Mouse (Mus musculus) embryonic facial prominence, embryonic 11.5 days (tissue): ENCODE data around the gene Lrpap1. TPM values are rescaled to one million over a fixed set of nuclear protein-coding genes. Genes with fewer than 3 reads are reported as not detected.

Experiments
- ATAC-seq: fragments of 200-750 bp; cut with Nextera tagmentation; replicated peaks from 2 replicates; pipeline ENCODE4 v1.8.0; 2017; ENCODE audit warnings: low read depth; ENCODE audit not compliant: insufficient number of reproducible peaks, low FRiP score, low TSS enrichment
- DNase-seq: peaks from one replicate; pipeline ENCODE4 v3.0.0-alpha.2; 2015; ENCODE audit warnings: low spot score
- H3K27ac ChIP-seq: fragments of 300-500 bp; sonication (generic); replicated peaks from 2 replicates; pipeline ENCODE4 v1.5.1; 2014; ENCODE audit warnings: mild to moderate bottlenecking, low read depth, low read length, control low read depth
- H3K27me3 ChIP-seq: fragments of 300-500 bp; sonication (generic); 2 replicates; pipeline ENCODE4 v1.6.1; 2014; ENCODE audit warnings: mild to moderate bottlenecking, low read length, moderate library complexity, mixed read lengths; ENCODE audit not compliant: control insufficient read depth, insufficient read depth
- H3K36me3 ChIP-seq: fragments of 300-500 bp; sonication (generic); replicated peaks from 2 replicates; pipeline ENCODE4 v1.6.1; 2014; ENCODE audit warnings: low read depth, mild to moderate bottlenecking, low read length, moderate library complexity, mixed read lengths; ENCODE audit not compliant: control insufficient read depth, insufficient read depth
- H3K4me1 ChIP-seq: fragments of 300-500 bp; sonication (generic); 2 replicates; pipeline ENCODE4 v1.6.1; 2014; ENCODE audit warnings: low read length, mixed read lengths; ENCODE audit not compliant: control insufficient read depth, insufficient read depth
- H3K4me2 ChIP-seq: fragments of 300-500 bp; sonication (generic); 2 replicates; pipeline ENCODE4 v1.6.1; 2014; ENCODE audit warnings: low read depth, mild to moderate bottlenecking, control low read depth, low read length, moderate library complexity
- H3K4me3 ChIP-seq: fragments of 300-500 bp; sonication (generic); 2 replicates; pipeline ENCODE4 v1.5.1; 2014; ENCODE audit warnings: low read depth, low read length, control low read depth
- H3K9ac ChIP-seq: fragments of 300-500 bp; sonication (generic); replicated peaks from 2 replicates; pipeline ENCODE4 v1.6.1; 2014; ENCODE audit warnings: mild to moderate bottlenecking, control low read depth, low read length
- H3K9me3 ChIP-seq: fragments of 300-500 bp; sonication (generic); replicated peaks from 2 replicates; pipeline ENCODE4 v1.6.1; 2016; ENCODE audit warnings: mild to moderate bottlenecking, low read length, inconsistent platforms, mixed read lengths; ENCODE audit not compliant: control insufficient read depth
- WGBS: fragments of 180-500 bp; shearing (Covaris S2); extraction: QIAGEN DNeasy Blood & Tissue Kit; methylation state at CpG from one replicate; pipeline ENCODE4 v1.1.7; 2014; 5-methylcytosine and 5-hydroxymethylcytosine counted together
- polyA plus RNA-seq: library from polyadenylated mRNA; unstranded; fragments of >200 nt; fragmentation: Nextera tagmentation; extraction: Ambion mirVana; gene quantifications from 2 replicates; pipeline ENCODE4 v1.2.1, GENCODE M21; 2014

The Lrpap1 gene
- polyA plus RNA-seq, 1 experiment from 2014 or later = 92.3 TPM

- Histone ChIP-seq H3K4me1 (no peaks in the 10 kb centered on the region), H3K4me3 (no peak overlapping the region), H3K9ac (no peak overlapping the region), H3K4me2 (no peak overlapping the region), H3K9me3 (no peaks in the 10 kb centered on the region), H3K27me3 (no peaks in the 10 kb centered on the region), H3K27ac (no peak overlapping the region), H3K36me3 (no peaks in the 10 kb centered on the region)
- ATAC-seq = no peak
- no peak for DNase-seq
- WGBS = 76% methylated on average over 3 of the region's 3 CpGs
Measured at GRCm38 (mm10) chr5:35116002-35116401, 10.4 kb upstream of the Lrpap1 start.

- H3K4me3 ChIP-seq = no peak overlapping the region
- H3K27ac ChIP-seq = no peak overlapping the region
- H3K4me1 ChIP-seq = no peaks in the 10 kb centered on the region
- H3K4me2 ChIP-seq = no peak overlapping the region
- DNase-seq = no peak
- no peaks in the 10 kb centered on the region for H3K27me3 ChIP-seq
- 35% methylated on average over 4 of the region's 4 CpGs for WGBS
- H3K36me3 ChIP-seq = no peaks in the 10 kb centered on the region
- no peak for ATAC-seq
- no peaks in the 10 kb centered on the region for H3K9me3 ChIP-seq
- no peak overlapping the region for H3K9ac ChIP-seq
Measured at GRCm38 (mm10) chr5:35112444-35112843, 6.9 kb upstream of the Lrpap1 start.

- Histone ChIP-seq H3K4me3 (peak overlapping the region; percentile 60), H3K9ac (no peak overlapping the region; the same call in 1 of the 2 replicates), H3K9me3 (no peaks in the 10 kb centered on the region), H3K27ac (no peak overlapping the region), H3K4me2 (peak overlapping the region; percentile 47), H3K27me3 (no peaks in the 10 kb centered on the region), H3K4me1 (peaks cover 2% of the 10 kb centered on the region; the same call in 1 of the 2 replicates), H3K36me3 (peaks cover 5% of the 10 kb centered on the region)
- DNase-seq = no peak
- peak; percentile 40 for ATAC-seq
- 7% methylated on average over 11 of the region's 11 CpGs for WGBS
Measured at GRCm38 (mm10) chr5:35105922-35106298, 344 bp upstream of the Lrpap1 start.

GRCm38 (mm10) chr5:35104183-35104959 is 1.2 kb downstream of the Lrpap1 start:
- Histone ChIP-seq H3K4me1 (peaks cover 2% of the 10 kb centered on the region; the same call in 1 of the 2 replicates), H3K27me3 (no peaks in the 10 kb centered on the region), H3K9me3 (no peaks in the 10 kb centered on the region), H3K4me2 (peak overlapping the region; percentile 47), H3K4me3 (peak overlapping the region; percentile 60), H3K27ac (no peak overlapping the region), H3K36me3 (peaks cover 5% of the 10 kb centered on the region), H3K9ac (no peak overlapping the region)
- WGBS = 56% methylated on average over 8 of the region's 8 CpGs
- ATAC-seq = 0 out of 2 replicates have a peak, but pooled peaks have one; percentile 1
- no peak for DNase-seq

- no peak for DNase-seq
- Histone ChIP-seq H3K9ac (no peak overlapping the region), H3K4me1 (peaks cover 2% of the 10 kb centered on the region; the same call in 1 of the 2 replicates), H3K4me3 (no peak overlapping the region), H3K4me2 (no peak overlapping the region), H3K27me3 (no peaks in the 10 kb centered on the region), H3K9me3 (no peaks in the 10 kb centered on the region), H3K27ac (no peak overlapping the region), H3K36me3 (peaks cover 8% of the 10 kb centered on the region)
- no peak for ATAC-seq
- WGBS = 82% methylated on average over 2 of the region's 2 CpGs
Measured at GRCm38 (mm10) chr5:35103528-35103927, 2.0 kb downstream of the Lrpap1 start.

GRCm38 (mm10) chr5:35103086-35103485 is 2.5 kb downstream of the Lrpap1 start:
- 86% methylated on average over 8 of the region's 8 CpGs for WGBS
- Histone ChIP-seq H3K27ac (no peak overlapping the region), H3K4me3 (no peak overlapping the region), H3K4me2 (no peak overlapping the region), H3K36me3 (peaks cover 10% of the 10 kb centered on the region), H3K27me3 (no peaks in the 10 kb centered on the region), H3K4me1 (peaks cover 2% of the 10 kb centered on the region; the same call in 1 of the 2 replicates), H3K9ac (no peak overlapping the region), H3K9me3 (no peaks in the 10 kb centered on the region)
- no peak for DNase-seq
- no peak for ATAC-seq

GRCm38 (mm10) chr5:35091636-35092035 is 13.9 kb downstream of the Lrpap1 start:
- no peak for ATAC-seq
- Histone ChIP-seq H3K27me3 (no peaks in the 10 kb centered on the region), H3K36me3 (peaks cover 4% of the 10 kb centered on the region), H3K4me2 (no peak overlapping the region), H3K4me1 (no peaks in the 10 kb centered on the region), H3K9ac (no peak overlapping the region), H3K9me3 (no peaks in the 10 kb centered on the region), H3K27ac (no peak overlapping the region), H3K4me3 (no peak overlapping the region)
- no peak for DNase-seq
- 87% methylated on average over 3 of the region's 3 CpGs for WGBS

- no peaks in the 10 kb centered on the region for H3K9me3 ChIP-seq
- H3K27me3 ChIP-seq = no peaks in the 10 kb centered on the region
- no peaks in the 10 kb centered on the region; the same call in none of the 2 replicates for H3K36me3 ChIP-seq
- no peak overlapping the region for H3K4me3 ChIP-seq
- no peak overlapping the region for H3K9ac ChIP-seq
- H3K27ac ChIP-seq = no peak overlapping the region
- WGBS = 84% methylated on average over 5 of the region's 5 CpGs
- H3K4me1 ChIP-seq = no peaks in the 10 kb centered on the region
- no peak overlapping the region for H3K4me2 ChIP-seq
- ATAC-seq (no peak), DNase-seq (no peak)
Measured at GRCm38 (mm10) chr5:35089614-35089963, 16.0 kb downstream of the Lrpap1 start.
